Mouse (Mus musculus): ENCODE results near the gene Psme3. TPM values are rescaled to one million over a fixed set of nuclear protein-coding genes. Genes with fewer than 3 reads are reported as not detected.
A peak's percentile ranks its signal among the peaks of the same experiment; 100 is the strongest.

Psme3 gene
- polyA plus RNA-seq, 1 experiment from 2014 or later, result 104 TPM

- H3K4me2 ChIP-seq, result peak overlapping the region; percentile 75
- no peak overlapping the region for H3K27ac ChIP-seq (ENCODE audit: low read depth, low read length)
- 44% methylated on average over 14 of the region's 14 CpGs for WGBS (ENCODE audit: insufficient replicate concordance)
- H3K9ac ChIP-seq (ENCODE audit: low read depth, low read length), result no peak overlapping the region; the same call in 1 of the 2 replicates
- peak overlapping the region; percentile 72 for H3K4me3 ChIP-seq (ENCODE audit: low read depth, low read length)
- peaks cover 20% of the 10 kb centered on the region for H3K4me1 ChIP-seq (ENCODE audit: control insufficient read depth, insufficient read depth, low read length)
- H3K36me3 ChIP-seq (ENCODE audit: control insufficient read depth, insufficient read depth, low read length), result peaks cover 2% of the 10 kb centered on the region; the same call in 1 of the 2 replicates
- H3K9me3 ChIP-seq (replicated peaks; ENCODE audit: control insufficient read depth, low read length), result no peaks in the 10 kb centered on the region
- no peak; the same call in 1 of the 2 replicates for ATAC-seq (replicated peaks; ENCODE audit: insufficient number of reproducible peaks, low FRiP score, low TSS enrichment)
- H3K27me3 ChIP-seq (ENCODE audit: control insufficient read depth, insufficient read depth, low read length), result 0 out of 2 replicates have a peak, but pooled peaks cover 5% of the 10 kb centered on the region
Observed at GRCm38 (mm10) chr11:101279193-101279569, 36.8 kb upstream of the Psme3 start.

- ATAC-seq (replicated peaks; ENCODE audit: insufficient number of reproducible peaks, low FRiP score, low TSS enrichment), result no peak
- H3K9me3 ChIP-seq (replicated peaks; ENCODE audit: control insufficient read depth, low read length), result no peaks in the 10 kb centered on the region
- H3K27me3 ChIP-seq (ENCODE audit: control insufficient read depth, insufficient read depth, low read length), result 0 out of 2 replicates have a peak, but pooled peaks cover 5% of the 10 kb centered on the region
- 48% methylated on average over 7 of the region's 7 CpGs for WGBS (ENCODE audit: insufficient replicate concordance)
- H3K9ac ChIP-seq (ENCODE audit: low read depth, low read length), result no peak overlapping the region
- no peak overlapping the region for H3K4me2 ChIP-seq
- H3K36me3 ChIP-seq (ENCODE audit: control insufficient read depth, insufficient read depth, low read length), result peaks cover 5% of the 10 kb centered on the region
- peaks cover 20% of the 10 kb centered on the region for H3K4me1 ChIP-seq (ENCODE audit: control insufficient read depth, insufficient read depth, low read length)
- no peak overlapping the region for H3K4me3 ChIP-seq (ENCODE audit: low read depth, low read length)
- no peak overlapping the region for H3K27ac ChIP-seq (ENCODE audit: low read depth, low read length)
Observed at GRCm38 (mm10) chr11:101280837-101281236, 35.2 kb upstream of the Psme3 start.

GRCm38 (mm10) chr11:101282896-101283295 lies 33.1 kb upstream of the Psme3 start:
- ATAC-seq (replicated peaks; ENCODE audit: insufficient number of reproducible peaks, low FRiP score, low TSS enrichment), result no peak
- Histone ChIP-seq H3K4me2 (no peak overlapping the region), H3K4me3 (ENCODE audit: low read depth, low read length) (no peak overlapping the region), H3K27me3 (ENCODE audit: control insufficient read depth, insufficient read depth, low read length) (no peaks in the 10 kb centered on the region), H3K36me3 (ENCODE audit: control insufficient read depth, insufficient read depth, low read length) (peaks cover 6% of the 10 kb centered on the region), H3K9ac (ENCODE audit: low read depth, low read length) (no peak overlapping the region), H3K9me3 (replicated peaks; ENCODE audit: control insufficient read depth, low read length) (no peaks in the 10 kb centered on the region), H3K27ac (ENCODE audit: low read depth, low read length) (no peak overlapping the region), H3K4me1 (ENCODE audit: control insufficient read depth, insufficient read depth, low read length) (peaks cover 5% of the 10 kb centered on the region)
- WGBS (ENCODE audit: insufficient replicate concordance), result 51% methylated on average over 5 of the region's 5 CpGs

- Histone ChIP-seq H3K9ac (ENCODE audit: low read depth, low read length) (no peak overlapping the region), H3K36me3 (ENCODE audit: control insufficient read depth, insufficient read depth, low read length) (peaks cover 9% of the 10 kb centered on the region), H3K27me3 (ENCODE audit: control insufficient read depth, insufficient read depth, low read length) (no peaks in the 10 kb centered on the region), H3K27ac (ENCODE audit: low read depth, low read length) (no peak overlapping the region), H3K4me3 (ENCODE audit: low read depth, low read length) (no peak overlapping the region), H3K9me3 (replicated peaks; ENCODE audit: control insufficient read depth, low read length) (no peaks in the 10 kb centered on the region), H3K4me1 (ENCODE audit: control insufficient read depth, insufficient read depth, low read length) (no peaks in the 10 kb centered on the region), H3K4me2 (no peak overlapping the region)
- WGBS (ENCODE audit: insufficient replicate concordance), result 59% methylated on average over 4 of the region's 4 CpGs
- ATAC-seq (replicated peaks; ENCODE audit: insufficient number of reproducible peaks, low FRiP score, low TSS enrichment), result no peak
Observed at GRCm38 (mm10) chr11:101283805-101284204, 32.2 kb upstream of the Psme3 start.

GRCm38 (mm10) chr11:101287306-101287705 lies 28.7 kb upstream of the Psme3 start:
- H3K27ac ChIP-seq (ENCODE audit: low read depth, low read length), result no peak overlapping the region
- H3K4me2 ChIP-seq, result no peak overlapping the region
- H3K36me3 ChIP-seq (ENCODE audit: control insufficient read depth, insufficient read depth, low read length), result peaks cover 19% of the 10 kb centered on the region
- no peak overlapping the region for H3K9ac ChIP-seq (ENCODE audit: low read depth, low read length)
- no peak overlapping the region for H3K4me3 ChIP-seq (ENCODE audit: low read depth, low read length)
- no peak for ATAC-seq (replicated peaks; ENCODE audit: insufficient number of reproducible peaks, low FRiP score, low TSS enrichment)
- no peaks in the 10 kb centered on the region for H3K27me3 ChIP-seq (ENCODE audit: control insufficient read depth, insufficient read depth, low read length)
- no peaks in the 10 kb centered on the region for H3K9me3 ChIP-seq (replicated peaks; ENCODE audit: control insufficient read depth, low read length)
- no peaks in the 10 kb centered on the region for H3K4me1 ChIP-seq (ENCODE audit: control insufficient read depth, insufficient read depth, low read length)
- 82% methylated on average over 9 of the region's 9 CpGs for WGBS (ENCODE audit: insufficient replicate concordance)

DNA sequence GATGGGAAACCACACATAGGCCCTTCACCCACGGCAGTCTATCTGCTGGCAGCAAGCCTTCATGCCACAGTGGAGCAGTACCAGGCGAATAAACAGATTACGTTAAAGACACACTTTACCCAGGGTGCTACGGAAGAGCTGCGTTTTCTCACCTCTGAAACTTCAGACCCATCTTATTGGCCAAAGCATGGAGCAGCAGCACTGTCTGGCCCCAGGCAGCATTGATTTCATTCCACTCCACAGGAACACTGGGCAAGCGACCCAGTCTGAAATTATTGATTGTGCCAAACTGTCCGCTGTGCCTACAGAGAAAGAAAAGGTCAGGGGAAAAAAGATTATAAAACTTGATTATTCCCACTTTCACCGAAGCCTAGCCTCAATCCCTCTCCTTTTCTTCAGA lies 24.8 kb upstream of the Psme3 start:
- peaks cover 25% of the 10 kb centered on the region for H3K36me3 ChIP-seq (ENCODE audit: control insufficient read depth, insufficient read depth, low read length)
- no peaks in the 10 kb centered on the region for H3K4me1 ChIP-seq (ENCODE audit: control insufficient read depth, insufficient read depth, low read length)
- H3K4me2 ChIP-seq, result no peak overlapping the region
- H3K27ac ChIP-seq (ENCODE audit: low read depth, low read length), result no peak overlapping the region
- H3K9ac ChIP-seq (ENCODE audit: low read depth, low read length), result no peak overlapping the region
- ATAC-seq (replicated peaks; ENCODE audit: insufficient number of reproducible peaks, low FRiP score, low TSS enrichment), result no peak
- no peaks in the 10 kb centered on the region for H3K27me3 ChIP-seq (ENCODE audit: control insufficient read depth, insufficient read depth, low read length)
- 92% methylated on average over 8 of the region's 8 CpGs for WGBS (ENCODE audit: insufficient replicate concordance)
- no peak overlapping the region for H3K4me3 ChIP-seq (ENCODE audit: low read depth, low read length)
- no peaks in the 10 kb centered on the region for H3K9me3 ChIP-seq (replicated peaks; ENCODE audit: control insufficient read depth, low read length)

- H3K27ac ChIP-seq (ENCODE audit: low read depth, low read length), result no peak overlapping the region
- WGBS (ENCODE audit: insufficient replicate concordance), result 89% methylated on average over 8 of the region's 8 CpGs
- H3K4me1 ChIP-seq (ENCODE audit: control insufficient read depth, insufficient read depth, low read length), result no peaks in the 10 kb centered on the region
- H3K9me3 ChIP-seq (replicated peaks; ENCODE audit: control insufficient read depth, low read length), result no peaks in the 10 kb centered on the region
- no peak overlapping the region for H3K9ac ChIP-seq (ENCODE audit: low read depth, low read length)
- no peak overlapping the region for H3K4me3 ChIP-seq (ENCODE audit: low read depth, low read length)
- ATAC-seq (replicated peaks; ENCODE audit: insufficient number of reproducible peaks, low FRiP score, low TSS enrichment), result no peak
- peaks cover 20% of the 10 kb centered on the region for H3K36me3 ChIP-seq (ENCODE audit: control insufficient read depth, insufficient read depth, low read length)
- no peaks in the 10 kb centered on the region for H3K27me3 ChIP-seq (ENCODE audit: control insufficient read depth, insufficient read depth, low read length)
- H3K4me2 ChIP-seq, result no peak overlapping the region
Observed at GRCm38 (mm10) chr11:101295191-101295590, 20.8 kb upstream of the Psme3 start.

DNA sequence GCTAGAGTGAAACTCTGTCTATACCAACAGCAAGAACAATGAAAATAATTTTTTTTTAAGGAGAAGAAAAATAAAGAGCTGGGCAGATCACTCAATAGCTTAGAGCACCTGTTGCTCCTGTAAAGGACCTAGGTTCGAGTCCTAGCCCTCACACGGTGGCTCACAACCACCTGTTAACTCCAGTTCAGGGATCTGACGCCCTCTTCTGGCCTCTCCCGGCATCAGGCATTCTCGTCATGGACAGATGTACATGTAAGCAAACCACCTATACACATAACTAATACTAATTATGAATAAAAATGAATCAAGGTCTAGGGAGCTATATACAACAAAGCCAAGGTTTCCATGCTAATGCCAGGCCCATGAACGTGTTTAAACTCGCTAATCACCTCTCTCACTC lies 15.1 kb upstream of the Psme3 start:
- H3K9me3 ChIP-seq (replicated peaks; ENCODE audit: control insufficient read depth, low read length), result no peaks in the 10 kb centered on the region
- H3K9ac ChIP-seq (ENCODE audit: low read depth, low read length), result peak overlapping the region; percentile 86
- peak overlapping the region; percentile 99 for H3K4me2 ChIP-seq
- no peaks in the 10 kb centered on the region for H3K27me3 ChIP-seq (ENCODE audit: control insufficient read depth, insufficient read depth, low read length)
- H3K4me3 ChIP-seq (ENCODE audit: low read depth, low read length), result peak overlapping the region; percentile 96
- ATAC-seq (replicated peaks; ENCODE audit: insufficient number of reproducible peaks, low FRiP score, low TSS enrichment), result no peak
- H3K27ac ChIP-seq (ENCODE audit: low read depth, low read length), result no peak overlapping the region
- WGBS (ENCODE audit: insufficient replicate concordance), result 59% methylated on average over 7 of the region's 7 CpGs
- peaks cover 13% of the 10 kb centered on the region for H3K4me1 ChIP-seq (ENCODE audit: control insufficient read depth, insufficient read depth, low read length)
- H3K36me3 ChIP-seq (ENCODE audit: control insufficient read depth, insufficient read depth, low read length), result peaks cover 6% of the 10 kb centered on the region

- peak overlapping the region; percentile 99 for H3K4me2 ChIP-seq
- peak overlapping the region; percentile 86 for H3K9ac ChIP-seq (ENCODE audit: low read depth, low read length)
- H3K9me3 ChIP-seq (replicated peaks; ENCODE audit: control insufficient read depth, low read length), result no peaks in the 10 kb centered on the region
- H3K27me3 ChIP-seq (ENCODE audit: control insufficient read depth, insufficient read depth, low read length), result no peaks in the 10 kb centered on the region
- peak overlapping the region; percentile 35; the same call in 1 of the 2 replicates for H3K27ac ChIP-seq (ENCODE audit: low read depth, low read length)
- ATAC-seq (replicated peaks; ENCODE audit: insufficient number of reproducible peaks, low FRiP score, low TSS enrichment), result peak; percentile 35; the same call in 1 of the 2 replicates
- WGBS (ENCODE audit: insufficient replicate concordance), result 11% methylated on average over 26 of the region's 26 CpGs
- H3K4me3 ChIP-seq (ENCODE audit: low read depth, low read length), result peak overlapping the region; percentile 96
- peaks cover 6% of the 10 kb centered on the region for H3K36me3 ChIP-seq (ENCODE audit: control insufficient read depth, insufficient read depth, low read length)
- H3K4me1 ChIP-seq (ENCODE audit: control insufficient read depth, insufficient read depth, low read length), result peaks cover 13% of the 10 kb centered on the region
Observed at GRCm38 (mm10) chr11:101301299-101302003, 14.6 kb upstream of the Psme3 start.
